Mouse (Mus musculus) limb, embryonic 14.5 days (tissue): ENCODE measurements around the gene Igsf9b. TPM values are rescaled to one million over a fixed set of nuclear protein-coding genes. Genes with fewer than 3 reads are reported as not detected.

ENCODE experiments used
- ATAC-seq: fragments of 200-750 bp; cut with Nextera tagmentation; 2 replicates; pipeline ENCODE4 v1.8.0; 2017; ENCODE audit warnings: low read depth, moderate number of reproducible peaks, moderate TSS enrichment; ENCODE audit not compliant: low FRiP score
- DNase-seq: peaks from one replicate; pipeline ENCODE4 v3.0.0-alpha.2; 2015; ENCODE audit warnings: low spot score
- H3K27ac ChIP-seq: fragments of 300-500 bp; sonication (generic); replicated peaks from 2 replicates; pipeline ENCODE4 v1.5.1; 2014; ENCODE audit warnings: low read depth, mild to moderate bottlenecking, low read length, moderate library complexity, mixed read lengths
- H3K27me3 ChIP-seq: fragments of 300-500 bp; sonication (generic); 2 replicates; pipeline ENCODE4 v1.6.1; 2014; ENCODE audit warnings: low read length, mixed read lengths; ENCODE audit not compliant: control insufficient read depth, insufficient read depth
- H3K36me3 ChIP-seq: fragments of 300-500 bp; sonication (generic); 2 replicates; pipeline ENCODE4 v1.6.1; 2014; ENCODE audit warnings: mild to moderate bottlenecking, low read length, moderate library complexity, mixed read lengths; ENCODE audit not compliant: control insufficient read depth, insufficient read depth
- H3K4me1 ChIP-seq: fragments of 300-500 bp; sonication (generic); 2 replicates; pipeline ENCODE4 v1.6.1; 2014; ENCODE audit warnings: antibody characterized with exemption, low read length, mixed read lengths; ENCODE audit not compliant: control insufficient read depth, insufficient read depth
- H3K4me2 ChIP-seq: fragments of 300-500 bp; sonication (generic); replicated peaks from 2 replicates; pipeline ENCODE4 v1.6.1; 2014; ENCODE audit warnings: low read depth, mild to moderate bottlenecking, low read length, moderate library complexity; ENCODE audit not compliant: severe bottlenecking
- H3K4me3 ChIP-seq: fragments of 300-500 bp; sonication (generic); replicated peaks from 2 replicates; pipeline ENCODE4 v1.5.1; 2014; ENCODE audit warnings: low read length
- H3K9ac ChIP-seq: fragments of 300-500 bp; sonication (generic); 2 replicates; pipeline ENCODE4 v1.6.1; 2014; ENCODE audit warnings: mild to moderate bottlenecking, low read depth, low read length, moderate library complexity; ENCODE audit not compliant: severe bottlenecking
- H3K9me3 ChIP-seq: fragments of 300-500 bp; sonication (generic); 2 replicates; pipeline ENCODE4 v1.6.1; 2016; ENCODE audit warnings: low read length; ENCODE audit not compliant: control insufficient read depth
- POLR2A ChIP-seq: fragments of 200-500 bp; IDR thresholded peaks from 2 replicates; pipeline ENCODE4 v1.8.0; 2012; ENCODE audit warnings: inconsistent platforms, mild to moderate bottlenecking, moderate library complexity, borderline replicate concordance; ENCODE audit not compliant: insufficient read depth, insufficient read length; ENCODE audit errors: extremely low read depth
- WGBS: fragments of 180-500 bp; shearing (Covaris S2); extraction: QIAGEN DNeasy Blood & Tissue Kit; methylation state at CpG from one replicate; pipeline ENCODE4 v1.1.7; 2014; 5-methylcytosine and 5-hydroxymethylcytosine counted together
- polyA plus RNA-seq, 2 experiments: library from polyadenylated mRNA; depleted of rRNA in 1 of 2; stranded (reverse) in 1 of 2; unstranded in 1 of 2; fragments of >200 nt; fragmentation: Nextera tagmentation in 1 of 2; extraction: Ambion mirVana in 1 of 2; gene quantifications; 2 replicates each; pipeline versions ENCODE4 v1.2.1 to v1.2.3; 2012 to 2014

The Igsf9b gene
- polyA plus RNA-seq, 2 experiments = 1.9 to 2.9 TPM

DNA sequence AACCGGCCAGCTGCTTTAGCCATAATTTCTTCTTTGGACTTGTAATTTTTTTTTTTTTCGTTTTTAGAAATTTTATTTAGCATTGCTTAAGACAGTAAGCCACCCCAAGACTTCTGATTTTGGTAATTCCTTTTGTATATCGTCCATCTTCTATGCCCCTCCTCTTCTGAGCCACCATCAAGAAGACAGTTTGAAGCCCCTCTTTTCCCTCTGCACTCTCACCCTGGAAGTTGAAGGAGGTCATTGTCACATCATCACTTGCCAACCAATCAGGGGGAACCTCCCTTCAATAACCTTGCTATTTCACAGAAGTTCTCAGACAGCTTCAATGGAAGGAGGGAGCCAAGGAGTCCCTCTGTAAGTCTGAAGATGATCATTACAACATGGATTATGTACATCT, 97.5 kb downstream of the Igsf9b start, which contains the start of gene Spata19:
Spata19 (plus strand) TSS at position 301 of the 400 bp plus-strand sequence.
- DNase-seq (no peak), ATAC-seq (no peak)
- Histone ChIP-seq H3K27me3 (no peaks in the 10 kb centered on the region), H3K27ac (no peak within 1 kb of the TSS), H3K36me3 (no peaks in the 10 kb centered on the region), H3K4me2 (no peak within 1 kb of the TSS), H3K4me3 (no peak within 1 kb of the TSS), H3K9ac (no peak within 1 kb of the TSS), H3K4me1 (no peaks in the 10 kb centered on the region), H3K9me3 (no peaks in the 10 kb centered on the region)
- WGBS = 82% methylated on average over 3 of the region's 3 CpGs
- TF ChIP-seq POLR2A = no peak

DNA sequence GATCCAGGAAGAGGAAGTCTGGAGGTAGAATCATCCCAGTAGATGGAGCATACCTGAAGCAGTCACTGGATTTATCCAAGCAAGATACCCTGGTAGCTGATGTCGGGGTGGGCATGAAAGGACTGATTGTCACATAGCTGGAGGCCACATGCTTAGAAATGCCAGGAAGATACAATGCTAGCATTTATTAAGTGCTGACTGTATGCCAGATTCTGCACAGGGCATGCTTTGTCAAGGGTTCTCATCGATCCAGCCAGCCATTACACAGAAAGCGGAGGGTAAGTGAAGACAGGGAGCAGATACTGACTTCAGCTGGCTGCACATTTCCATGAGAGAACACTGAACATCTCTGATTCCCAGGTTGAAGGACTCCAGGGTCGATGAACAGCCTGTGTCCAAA, 102.2 kb downstream of the Igsf9b start:
- H3K4me1 ChIP-seq = no peaks in the 10 kb centered on the region
- H3K27me3 ChIP-seq = no peaks in the 10 kb centered on the region
- TF ChIP-seq POLR2A = no peak
- no peaks in the 10 kb centered on the region for H3K9me3 ChIP-seq
- no peak overlapping the region for H3K4me2 ChIP-seq
- no peaks in the 10 kb centered on the region for H3K36me3 ChIP-seq
- no peak overlapping the region for H3K27ac ChIP-seq
- no peak overlapping the region for H3K9ac ChIP-seq
- ATAC-seq (no peak), DNase-seq (no peak)
- no peak overlapping the region for H3K4me3 ChIP-seq
- 85% methylated on average over 4 of the region's 4 CpGs for WGBS

Other genes with a start within 250 kb of the Igsf9b start
- 100 and 103 TPM in 2 replicates for gene Jam3, start 143.8 kb upstream of the Igsf9b start, polyA plus RNA-seq (2012; rRNA removed)
- 110 and 112 TPM in 2 replicates for gene Jam3, start 143.8 kb upstream of the Igsf9b start, polyA plus RNA-seq (2014; fragmentation: Nextera tagmentation; extraction: Ambion mirVana)
- gene Spata19, start 97.6 kb downstream of the Igsf9b start, polyA plus RNA-seq (2012; rRNA removed) = not detected in 2 replicates
- not detected in 2 replicates for gene Spata19, start 97.6 kb downstream of the Igsf9b start, polyA plus RNA-seq (2014; fragmentation: Nextera tagmentation; extraction: Ambion mirVana)